Mouse (Mus musculus) right cerebral cortex, adult 2 months (tissue): ENCODE data around the gene Arhgap20.

Experiments
- DNase-seq, 2 experiments: peaks; one replicate each; pipeline ENCODE4 v3.0.0; 2021 to 2022; ENCODE audit warnings: low spot score in 2 of 2

The Arhgap20 gene

GRCm38 (mm10) chr9:51764921-51765416 is at the start of gene Arhgap20:
TSS of gene Arhgap20 (plus strand) at chr9:51765337.
- DNase-seq, result peak; percentile 87

GRCm38 (mm10) chr9:51718793-51719192 is 46.3 kb upstream of the Arhgap20 start:
- peak in 1 of 2 experiments; percentile 8 for DNase-seq

GRCm38 (mm10) chr9:51727960-51728359 is 37.2 kb upstream of the Arhgap20 start:
- no peak for DNase-seq

- no peak for DNase-seq
Measured at GRCm38 (mm10) chr9:51735180-51736034, 29.7 kb upstream of the Arhgap20 start.

- DNase-seq, result peak in 1 of 2 experiments; percentile 36
Measured at GRCm38 (mm10) chr9:51736750-51737368, 28.3 kb upstream of the Arhgap20 start.

- DNase-seq, result no peak
Measured at GRCm38 (mm10) chr9:51738349-51738748, 26.8 kb upstream of the Arhgap20 start.

GRCm38 (mm10) chr9:51739826-51740225 is 25.3 kb upstream of the Arhgap20 start:
- no peak for DNase-seq

GRCm38 (mm10) chr9:51750144-51750543 is 15.0 kb upstream of the Arhgap20 start:
- DNase-seq, result no peak

- no peak for DNase-seq
Measured at GRCm38 (mm10) chr9:51761003-51761402, 4.1 kb upstream of the Arhgap20 start.

- DNase-seq, result peak; percentile 44 to 56
Measured at GRCm38 (mm10) chr9:51764041-51764875, 879 bp upstream of the Arhgap20 start.

- DNase-seq, result peak; percentile 50 to 51
Measured at GRCm38 (mm10) chr9:51765417-51766174, 459 bp downstream of the Arhgap20 start.

GRCm38 (mm10) chr9:51766175-51767062 is 1.3 kb downstream of the Arhgap20 start:
- DNase-seq, result peak; percentile 48 to 60

- no peak for DNase-seq
Measured at GRCm38 (mm10) chr9:51774201-51774600, 9.1 kb downstream of the Arhgap20 start.

GRCm38 (mm10) chr9:51776459-51776858 is 11.3 kb downstream of the Arhgap20 start:
- DNase-seq, result no peak

GRCm38 (mm10) chr9:51777180-51777579 is 12.0 kb downstream of the Arhgap20 start:
- no peak for DNase-seq

GRCm38 (mm10) chr9:51779232-51779631 is 14.1 kb downstream of the Arhgap20 start:
- DNase-seq, result no peak

- DNase-seq, result no peak
Measured at GRCm38 (mm10) chr9:51781092-51781491, 16.0 kb downstream of the Arhgap20 start.

GRCm38 (mm10) chr9:51787380-51787779 is 22.2 kb downstream of the Arhgap20 start:
- DNase-seq, result no peak

- no peak for DNase-seq
Measured at GRCm38 (mm10) chr9:51788466-51788865, 23.3 kb downstream of the Arhgap20 start.

- no peak for DNase-seq
Measured at GRCm38 (mm10) chr9:51795206-51795605, 30.1 kb downstream of the Arhgap20 start.
